Mouse (Mus musculus) cerebellum, postnatal 25 days (tissue): ENCODE data around the gene Srebf1.

Source experiments
- DNase-seq, 2 experiments: peaks; one replicate each; pipeline ENCODE4 v3.0.0; 2021; ENCODE audit warnings: mixed read lengths in 2 of 2

Srebf1 gene

DNA sequence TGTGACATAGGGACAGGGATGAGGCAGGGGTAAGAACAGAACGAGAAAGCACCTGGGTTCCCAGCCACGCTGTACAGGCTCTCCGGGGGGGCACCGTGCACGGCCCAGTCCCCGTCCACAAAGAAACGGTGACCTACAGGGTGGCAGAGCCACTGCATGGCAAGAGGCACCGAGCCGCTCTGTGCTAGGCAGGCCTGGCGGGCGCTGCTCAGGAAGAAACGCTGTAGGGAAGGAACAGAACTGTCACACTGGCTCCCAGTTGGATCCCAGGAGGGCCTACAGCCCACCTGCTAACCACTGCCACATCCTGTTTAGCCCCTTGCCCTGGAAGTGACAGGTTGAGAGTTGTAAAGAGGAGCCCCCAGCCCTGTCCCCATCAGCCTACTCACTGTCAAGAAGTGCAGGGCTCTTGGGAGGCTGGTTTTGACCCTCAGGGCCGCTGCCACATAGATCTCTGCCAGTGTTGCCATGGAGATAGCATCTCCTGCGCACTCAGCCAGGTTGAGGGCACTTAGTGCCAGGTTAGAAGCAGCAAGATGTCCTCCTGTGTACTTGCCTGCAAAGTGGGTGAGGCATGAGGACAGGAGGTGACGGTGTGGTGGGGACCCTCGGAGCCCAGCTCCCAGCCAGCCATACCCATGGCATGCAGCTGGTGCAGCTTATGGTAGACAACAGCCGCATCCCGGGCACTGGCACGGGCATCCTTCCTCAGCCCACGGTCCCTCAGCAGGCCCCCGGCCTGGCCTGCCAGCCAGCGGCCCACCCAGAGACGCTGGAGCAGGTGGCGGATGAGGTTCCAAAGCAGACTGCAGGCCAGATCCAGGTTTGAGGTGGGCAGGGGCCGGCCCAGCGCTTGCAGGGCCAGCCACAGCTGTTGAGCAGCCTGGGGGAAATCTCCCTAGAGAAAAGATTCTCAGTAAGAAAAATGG lies 19.4 kb downstream of the Srebf1 start:
- peak; percentile 68 to 69 for DNase-seq

GRCm38 (mm10) chr11:60200384-60200783 lies 22.0 kb downstream of the Srebf1 start:
- DNase-seq: no peak

DNA sequence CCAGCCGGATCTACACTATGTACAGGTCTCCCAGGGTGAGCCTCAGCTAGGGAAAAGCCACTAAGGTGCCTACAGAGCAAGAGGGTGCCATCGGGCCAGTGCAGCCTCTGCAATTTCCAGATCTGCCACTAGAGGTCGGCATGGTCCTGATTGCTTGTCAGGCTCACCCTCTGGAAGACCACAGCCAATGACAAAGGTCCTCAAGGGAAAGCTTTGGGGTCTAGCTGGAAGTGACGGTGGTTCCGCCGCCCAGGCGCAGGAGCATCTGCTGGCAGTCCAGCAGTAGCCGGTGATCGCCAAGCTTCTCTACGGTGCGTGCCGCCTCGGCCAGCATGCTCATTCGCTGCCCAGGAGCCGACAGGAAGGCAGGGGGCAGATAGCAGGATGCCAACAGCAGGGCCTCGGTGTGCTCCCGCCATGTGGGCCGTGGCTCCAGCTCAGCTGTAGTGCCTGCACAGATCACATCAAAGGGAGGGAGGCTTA lies 22.6 kb downstream of the Srebf1 start:
- peak; percentile 97 to 98 for DNase-seq

DNA sequence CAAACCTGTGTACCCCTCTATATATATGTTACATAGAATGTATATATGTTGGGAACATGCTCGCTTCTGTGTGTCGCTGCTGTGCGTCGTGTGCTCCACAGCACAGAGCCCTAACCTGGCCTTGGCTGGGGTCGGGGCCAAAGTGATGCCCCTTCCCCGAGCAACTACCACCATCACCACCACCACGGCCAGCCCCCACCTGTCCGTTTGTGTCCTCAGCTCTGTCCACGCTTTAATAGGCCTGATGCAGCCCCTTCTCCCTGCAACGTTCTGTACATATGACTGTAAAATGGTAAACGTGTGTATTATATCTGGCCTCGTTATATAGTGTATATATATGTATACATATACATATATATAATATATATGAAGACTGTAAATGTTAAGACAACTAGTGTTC lies 23.7 kb downstream of the Srebf1 start:
- DNase-seq: no peak

DNA sequence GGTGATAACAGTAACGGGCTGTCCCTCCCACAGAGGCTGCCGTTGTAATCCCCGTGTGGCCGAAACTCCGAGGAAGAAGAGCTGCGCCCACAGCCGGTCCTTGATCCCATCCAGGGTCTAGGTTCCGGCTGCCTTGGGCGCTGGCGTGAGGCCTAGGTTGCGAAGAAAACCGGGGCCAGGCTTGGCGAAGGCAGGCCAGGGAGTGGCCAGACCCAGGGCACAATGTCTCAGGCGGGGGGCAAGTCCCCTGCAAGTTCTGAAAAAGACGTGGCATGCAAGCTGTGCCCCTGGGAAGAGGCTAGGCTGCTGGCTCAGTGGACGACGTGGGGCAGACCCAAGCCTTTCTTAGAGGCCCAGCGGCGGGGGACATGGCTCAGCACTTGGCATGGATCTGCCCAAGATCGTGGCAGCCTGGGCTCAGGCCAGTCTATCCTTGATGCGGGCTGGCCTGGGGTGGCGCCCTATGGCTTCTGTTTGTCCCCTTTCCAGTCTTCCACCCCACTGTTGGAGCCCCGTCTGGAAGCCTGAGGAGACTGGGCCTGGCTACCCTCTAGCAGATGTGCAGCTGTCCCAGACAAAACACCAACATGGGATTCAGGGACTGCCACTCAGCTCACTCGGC lies 24.3 kb downstream of the Srebf1 start:
- DNase-seq: peak; percentile 41 to 47

GRCm38 (mm10) chr11:60196344-60196743 lies 26.0 kb downstream of the Srebf1 start:
- no peak for DNase-seq

DNA sequence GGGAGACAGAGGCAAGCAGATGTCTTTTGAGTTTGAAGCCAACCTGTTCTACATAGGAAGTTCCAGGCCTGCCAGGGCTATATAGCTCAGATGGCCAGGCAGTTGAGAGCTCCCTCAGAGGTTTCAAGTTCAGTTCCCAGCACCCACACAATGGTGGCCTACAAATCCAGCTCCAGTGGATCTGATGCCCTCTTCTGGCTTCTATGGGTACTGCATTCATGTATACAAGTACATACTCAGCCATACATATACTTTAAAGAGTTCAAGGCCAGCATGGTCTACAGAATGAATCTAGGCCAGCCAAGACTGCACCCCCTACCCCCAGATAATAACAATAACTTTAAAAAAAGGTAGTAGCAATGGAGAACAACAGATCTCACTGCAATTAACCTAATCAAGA lies 27.3 kb downstream of the Srebf1 start:
- DNase-seq: no peak

- DNase-seq: peak in 1 of 2 experiments; percentile 60
Measured at GRCm38 (mm10) chr11:60193556-60193955, 28.8 kb downstream of the Srebf1 start.

- DNase-seq: no peak
Measured at GRCm38 (mm10) chr11:60192534-60192933, 29.8 kb downstream of the Srebf1 start.

DNA sequence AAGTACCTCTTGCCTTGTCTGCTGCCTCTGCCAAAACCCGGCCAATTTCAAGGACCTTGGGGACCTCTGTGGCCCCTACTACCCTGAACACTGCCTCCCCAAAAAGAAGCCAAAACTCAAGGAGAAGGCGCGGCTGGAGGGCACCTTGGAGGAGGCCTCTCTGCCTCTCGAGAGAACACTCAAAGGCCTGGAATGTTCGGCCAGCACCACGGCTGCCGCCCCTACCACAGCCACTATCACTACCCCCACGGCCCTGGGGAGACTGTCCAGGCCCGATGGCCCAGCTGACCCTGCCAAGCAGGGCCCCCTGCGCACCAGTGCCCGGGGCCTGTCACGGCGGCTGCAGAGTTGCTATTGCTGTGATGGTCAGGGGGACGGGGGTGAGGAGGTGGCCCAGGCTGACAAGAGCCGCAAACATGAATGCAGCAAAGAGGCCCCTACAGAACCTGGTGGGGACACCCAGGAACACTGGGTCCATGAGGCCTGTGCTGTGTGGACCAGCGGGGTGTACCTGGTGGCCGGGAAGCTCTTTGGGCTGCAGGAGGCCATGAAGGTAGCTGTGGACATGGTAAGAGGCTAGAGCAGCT lies 32.2 kb downstream of the Srebf1 start:
- DNase-seq: no peak

DNA sequence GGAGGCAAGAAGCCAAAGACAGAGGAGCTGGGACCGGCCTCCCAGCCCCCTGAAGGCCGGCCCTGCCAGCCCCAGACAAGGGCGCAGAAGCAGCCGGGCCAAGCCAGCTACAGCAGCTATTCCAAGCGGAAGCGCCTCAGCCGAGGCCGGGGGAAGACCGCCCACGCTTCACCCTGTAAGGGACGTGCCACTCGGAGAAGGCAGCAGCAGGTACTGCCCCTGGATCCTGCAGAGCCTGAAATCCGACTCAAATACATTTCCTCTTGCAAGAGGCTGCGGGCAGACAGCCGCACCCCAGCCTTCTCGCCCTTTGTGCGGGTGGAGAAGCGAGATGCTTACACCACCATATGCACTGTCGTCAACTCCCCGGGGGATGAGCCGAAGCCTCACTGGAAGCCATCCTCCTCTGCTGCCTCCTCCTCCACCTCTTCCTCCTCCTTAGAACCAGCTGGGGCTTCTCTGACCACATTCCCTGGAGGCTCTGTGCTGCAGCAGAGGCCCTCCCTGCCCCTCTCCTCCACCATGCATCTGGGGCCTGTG lies 32.8 kb downstream of the Srebf1 start:
- peak in 1 of 2 experiments; percentile 45 for DNase-seq

GRCm38 (mm10) chr11:60188275-60188853 lies 34.0 kb downstream of the Srebf1 start:
- peak; percentile 52 to 57 for DNase-seq

- DNase-seq: no peak
Measured at GRCm38 (mm10) chr11:60187070-60187469, 35.3 kb downstream of the Srebf1 start.

DNA sequence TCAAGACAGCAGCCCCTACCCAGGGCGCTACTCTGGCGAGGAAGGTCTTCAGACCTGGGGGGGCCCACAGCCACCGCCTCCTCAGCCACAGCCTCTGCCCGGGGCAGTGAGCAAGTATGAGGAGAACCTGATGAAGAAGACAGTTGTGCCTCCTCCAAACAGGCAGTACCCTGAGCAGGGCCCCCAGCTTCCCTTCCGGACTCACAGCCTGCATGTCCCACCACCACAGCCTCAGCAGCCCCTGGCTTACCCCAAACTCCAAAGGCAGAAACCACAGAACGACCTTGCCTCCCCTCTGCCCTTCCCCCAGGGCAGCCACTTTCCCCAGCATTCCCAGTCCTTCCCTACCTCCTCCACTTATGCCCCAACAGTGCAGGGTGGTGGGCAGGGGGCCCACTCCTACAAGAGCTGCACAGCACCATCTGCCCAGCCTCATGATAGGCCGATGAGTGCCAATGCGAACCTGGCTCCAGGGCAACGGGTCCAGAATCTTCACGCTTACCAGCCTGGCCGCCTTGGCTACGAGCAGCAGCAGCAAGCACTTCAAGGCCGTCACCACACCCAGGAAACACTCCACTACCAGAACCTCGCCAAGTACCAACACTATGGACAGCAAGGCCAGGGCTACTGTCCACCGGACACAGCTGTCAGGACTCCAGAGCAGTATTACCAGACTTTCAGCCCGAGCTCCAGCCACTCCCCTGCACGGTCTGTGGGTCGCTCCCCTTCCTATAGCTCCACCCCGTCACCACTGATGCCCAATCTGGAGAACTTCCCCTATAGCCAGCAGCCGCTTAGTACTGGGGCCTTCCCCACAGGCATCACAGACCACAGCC lies 36.8 kb downstream of the Srebf1 start:
- peak; percentile 63 to 75 for DNase-seq

DNA sequence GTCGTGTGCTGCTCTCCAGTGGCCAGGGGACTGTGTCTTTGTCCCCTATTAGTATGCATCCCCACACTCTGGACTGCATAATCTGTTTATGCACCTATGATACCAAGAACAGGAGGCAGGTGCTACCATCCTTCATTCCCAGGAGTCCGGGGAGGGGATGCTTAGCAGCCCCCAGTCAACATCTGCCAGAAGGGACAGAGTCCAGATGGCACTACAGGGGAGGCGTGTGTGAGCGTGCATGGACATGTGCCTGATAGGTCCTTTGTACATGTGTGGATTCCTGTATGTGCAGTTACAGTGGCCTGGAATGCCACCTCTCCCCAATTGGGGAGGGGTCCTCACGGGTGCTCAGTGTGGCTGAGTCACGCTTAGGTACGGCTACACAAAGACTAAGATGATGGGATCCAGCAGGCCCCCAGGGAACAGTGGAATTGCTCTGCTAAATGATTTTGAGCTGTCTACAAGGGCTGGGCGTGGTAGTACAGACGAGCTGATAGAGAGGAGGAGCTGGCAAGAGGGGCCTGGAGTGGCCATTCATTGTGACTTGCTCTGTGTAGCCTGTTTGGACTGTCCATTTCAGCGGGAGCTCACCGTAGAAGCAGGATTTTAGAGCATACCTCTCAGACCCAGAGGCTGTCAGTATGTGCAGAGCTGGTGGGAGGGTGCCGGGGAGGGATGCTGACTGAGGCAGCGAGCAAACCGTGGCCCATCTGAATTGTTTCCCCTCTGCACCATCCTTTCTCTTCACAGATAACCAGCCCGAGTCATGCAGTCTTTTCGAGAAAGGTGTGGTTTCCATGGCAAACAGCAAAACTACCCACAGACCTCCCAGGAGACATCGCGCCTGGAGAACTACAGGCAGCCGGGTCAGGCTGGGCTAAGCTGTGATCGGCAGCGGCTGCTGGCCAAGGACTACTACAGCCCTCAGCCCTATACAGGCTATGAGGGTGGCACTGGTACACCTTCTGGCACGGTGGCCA lies 37.7 kb downstream of the Srebf1 start:
- DNase-seq: peak in 1 of 2 experiments; percentile 38

DNA sequence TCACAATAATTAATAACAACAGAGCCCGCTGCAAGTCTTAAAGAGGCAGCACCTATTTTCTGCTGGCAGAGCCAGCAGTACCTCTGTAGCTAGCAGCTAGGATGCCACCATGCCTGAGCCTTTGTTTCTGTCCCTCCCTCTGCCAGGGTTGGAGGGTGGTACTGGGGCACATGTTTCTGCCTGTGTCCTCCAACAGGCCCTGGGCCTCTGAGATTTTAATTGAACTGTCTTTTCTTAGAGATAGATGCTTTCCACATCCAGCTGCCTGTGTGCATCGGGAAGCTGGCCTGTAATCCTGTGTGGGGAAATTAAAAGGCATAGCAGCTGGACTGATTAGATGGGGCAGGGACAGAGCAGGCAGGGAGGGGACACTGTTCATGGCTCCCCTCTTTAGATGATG lies 39.6 kb downstream of the Srebf1 start:
- no peak for DNase-seq

- peak in 1 of 2 experiments; percentile 50 for DNase-seq
Measured at GRCm38 (mm10) chr11:60182116-60182670, 40.2 kb downstream of the Srebf1 start.

GRCm38 (mm10) chr11:60178506-60178905 lies 43.9 kb downstream of the Srebf1 start:
- DNase-seq: peak; percentile 55 to 72

- peak; percentile 49 to 51 for DNase-seq
Measured at GRCm38 (mm10) chr11:60178005-60178404, 44.4 kb downstream of the Srebf1 start.

- peak; percentile 62 to 70 for DNase-seq
Measured at GRCm38 (mm10) chr11:60176975-60177657, 45.3 kb downstream of the Srebf1 start.
